Mouse (Mus musculus): ENCODE results near the gene Asic2. TPM values are rescaled to one million over a fixed set of nuclear protein-coding genes. Genes with fewer than 3 reads are reported as not detected.

Asic2 gene
- total and polyA plus RNA-seq, 3 experiments, result not detected

GRCm38 (mm10) chr11:81501473-81502246 is 466.6 kb downstream of the Asic2 start:
- Histone ChIP-seq H3K79me2 (ENCODE audit: control insufficient read depth, insufficient read depth, low read length, poor library complexity) (no peaks in the 10 kb centered on the region), H3K27ac (ENCODE audit: control insufficient read depth, low read depth, low read length) (no peak overlapping the region), H3K9ac (ENCODE audit: control insufficient read depth, low read depth, low read length, poor library complexity, severe bottlenecking) (no peak overlapping the region), H3K4me3 (ENCODE audit: control insufficient read depth in 1 of 2, insufficient read depth in 1 of 2, low read depth in 2 of 2, low read length in 2 of 2) (no peak overlapping the region), H3K36me3 (ENCODE audit: control insufficient read depth in 1 of 2, insufficient read depth in 2 of 2, low read length in 2 of 2) (no peaks in the 10 kb centered on the region), H3K9me3 (replicated peaks; ENCODE audit: insufficient read depth, low read length) (no peaks in the 10 kb centered on the region), H3K27me3 (ENCODE audit: control insufficient read depth in 1 of 2, insufficient read depth in 2 of 2, low read length in 2 of 2) (no peaks in the 10 kb centered on the region), H3K4me1 (ENCODE audit: control insufficient read depth in 1 of 2, insufficient read depth in 2 of 2, low read length in 2 of 2) (no peaks in the 10 kb centered on the region)
- TF ChIP-seq E2F4 (IDR thresholded peaks at IDR 0.05; ENCODE audit: borderline replicate concordance, low read depth, low read length) (no peak), TCF12 (IDR thresholded peaks at IDR 0.05; ENCODE audit: low read depth, low read length) (no peak), SMC3 (IDR thresholded peaks at IDR 0.05; ENCODE audit: low read depth, low read length) (no peak), ELF1 (IDR thresholded peaks at IDR 0.05; ENCODE audit: low read depth, low read length) (no peak), MAZ (IDR thresholded peaks at IDR 0.05; ENCODE audit: low read depth, low read length) (no peak), POLR2AphosphoS5 (IDR thresholded peaks at IDR 0.05; ENCODE audit: borderline replicate concordance, low read depth, low read length) (no peak), CHD1 (IDR thresholded peaks at IDR 0.05; ENCODE audit: low read depth, low read length) (no peak), MYB (IDR thresholded peaks at IDR 0.05; ENCODE audit: low read depth, low read length) (no peak), ZMIZ1 (IDR thresholded peaks at IDR 0.05; ENCODE audit: low read depth, low read length) (no peak), POLR2A (IDR thresholded peaks at IDR 0.05; ENCODE audit: control insufficient read depth in 1 of 2, insufficient read depth in 1 of 2, low read depth in 1 of 2, low read length in 2 of 2, poor library complexity in 1 of 2) (no peak), CTCF (IDR thresholded peaks at IDR 0.05 in 2 of 3, conservative IDR thresholded peaks at IDR 0.05 in 1 of 3; ENCODE audit: control insufficient read depth in 1 of 3, insufficient read depth in 1 of 3, low read depth in 2 of 3, low read length in 3 of 3, poor library complexity in 1 of 3, severe bottlenecking in 1 of 3) (no peak)
- DNase-seq (ENCODE audit: low read depth, low spot score), result no peak

GRCm38 (mm10) chr11:81498990-81499389 is 469.3 kb downstream of the Asic2 start:
- no peaks in the 10 kb centered on the region for H3K9me3 ChIP-seq (replicated peaks; ENCODE audit: insufficient read depth, low read length)
- TF ChIP-seq TCF12 (IDR thresholded peaks at IDR 0.05; ENCODE audit: low read depth, low read length), result no peak
- no peak for TF ChIP-seq SMC3 (IDR thresholded peaks at IDR 0.05; ENCODE audit: low read depth, low read length)
- no peak for TF ChIP-seq CHD2 (IDR thresholded peaks at IDR 0.05; ENCODE audit: low read length)
- no peak for TF ChIP-seq RAD21 (IDR thresholded peaks at IDR 0.05; ENCODE audit: low read depth, low read length)
- no peak for TF ChIP-seq MEF2A (IDR thresholded peaks at IDR 0.05; ENCODE audit: extremely low read depth, insufficient replicate concordance, low read depth, low read length, poor library complexity, severe bottlenecking)
- TF ChIP-seq NELFE (IDR thresholded peaks at IDR 0.05; ENCODE audit: low read depth, low read length), result no peak
- TF ChIP-seq SIN3A (IDR thresholded peaks at IDR 0.05; ENCODE audit: low read length), result no peak
- no peak for TF ChIP-seq POLR2AphosphoS5 (IDR thresholded peaks at IDR 0.05; ENCODE audit: borderline replicate concordance, low read depth, low read length)
- TF ChIP-seq ELF1 (IDR thresholded peaks at IDR 0.05; ENCODE audit: low read depth, low read length), result no peak
- TF ChIP-seq USF2 (IDR thresholded peaks at IDR 0.05; ENCODE audit: borderline replicate concordance in 1 of 2, insufficient read depth in 1 of 2, low read depth in 1 of 2, low read length in 2 of 2), result no peak
- no peak for TF ChIP-seq MAZ (IDR thresholded peaks at IDR 0.05; ENCODE audit: low read depth, low read length)
- no peak for TF ChIP-seq POLR2A (IDR thresholded peaks at IDR 0.05; ENCODE audit: control insufficient read depth in 1 of 2, insufficient read depth in 1 of 2, low read depth in 1 of 2, low read length in 2 of 2, poor library complexity in 1 of 2)
- no peak for TF ChIP-seq USF1 (IDR thresholded peaks at IDR 0.05; ENCODE audit: low read depth, low read length)
- TF ChIP-seq BHLHE40 (IDR thresholded peaks at IDR 0.05; ENCODE audit: borderline replicate concordance, low read depth, low read length), result no peak
- no peak for TF ChIP-seq HCFC1 (IDR thresholded peaks at IDR 0.05; ENCODE audit: low read depth, low read length)
- no peak for TF ChIP-seq NRF1 (IDR thresholded peaks at IDR 0.05; ENCODE audit: insufficient read depth, low read depth, low read length, poor library complexity, severe bottlenecking)
- H3K27me3 ChIP-seq (ENCODE audit: control insufficient read depth in 1 of 2, insufficient read depth in 2 of 2, low read length in 2 of 2), result no peaks in the 10 kb centered on the region

More at GRCm38 (mm10) chr11:81498990-81499389, 469.3 kb downstream of the Asic2 start:
- Histone ChIP-seq H3K9ac (ENCODE audit: control insufficient read depth, low read depth, low read length, poor library complexity, severe bottlenecking) (no peak overlapping the region), H3K79me2 (ENCODE audit: control insufficient read depth, insufficient read depth, low read length, poor library complexity) (no peaks in the 10 kb centered on the region), H3K4me1 (ENCODE audit: control insufficient read depth in 1 of 2, insufficient read depth in 2 of 2, low read length in 2 of 2) (no peaks in the 10 kb centered on the region), H3K36me3 (ENCODE audit: control insufficient read depth in 1 of 2, insufficient read depth in 2 of 2, low read length in 2 of 2) (no peaks in the 10 kb centered on the region), H3K27ac (ENCODE audit: control insufficient read depth, low read depth, low read length) (no peak overlapping the region), H3K4me3 (ENCODE audit: control insufficient read depth in 1 of 2, insufficient read depth in 1 of 2, low read depth in 2 of 2, low read length in 2 of 2) (no peak overlapping the region)
- DNase-seq (ENCODE audit: low read depth, low spot score), result no peak
